Mouse (Mus musculus): ENCODE measurements around the gene Dnmt3a.

Gene Dnmt3a

DNA sequence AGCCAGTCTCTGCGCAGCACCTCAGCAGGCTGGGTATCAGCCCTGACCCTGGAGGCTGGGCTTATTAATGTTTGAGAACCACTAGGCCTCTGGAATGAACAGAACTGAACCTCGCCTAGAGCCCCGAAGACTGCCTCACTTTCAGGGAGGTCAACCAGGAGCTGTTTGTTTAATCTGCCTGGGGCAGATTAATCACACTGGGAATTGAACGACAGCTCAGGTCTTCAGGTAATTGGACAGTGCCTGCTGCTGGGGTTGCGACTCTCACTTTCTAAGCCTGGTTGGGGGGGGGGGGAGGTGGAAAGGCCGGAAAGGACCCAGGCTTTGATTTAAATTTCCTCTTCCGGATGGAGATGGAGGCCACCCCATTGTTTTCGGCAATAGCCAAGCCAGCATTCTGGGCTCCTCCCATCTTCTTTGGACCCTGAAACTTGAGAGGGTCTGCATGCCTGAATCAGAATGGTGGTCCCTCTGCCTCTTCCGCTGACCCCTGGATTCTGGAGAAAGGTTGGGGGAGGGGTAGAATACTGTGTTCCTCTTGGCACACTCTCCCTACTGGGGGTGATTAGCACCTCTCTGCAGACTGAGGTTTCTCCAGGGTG, 79.2 kb downstream of the Dnmt3a start:
- no peak for DNase-seq (ENCODE audit: low spot score)

GRCm38 (mm10) chr12:3886601-3887000, 80.8 kb downstream of the Dnmt3a start:
- DNase-seq (ENCODE audit: low spot score): no peak

- no peak for DNase-seq (ENCODE audit: low spot score)
These were observed 81.9 kb downstream of the Dnmt3a start for GRCm38 (mm10) chr12:3887515-3888325.

DNA sequence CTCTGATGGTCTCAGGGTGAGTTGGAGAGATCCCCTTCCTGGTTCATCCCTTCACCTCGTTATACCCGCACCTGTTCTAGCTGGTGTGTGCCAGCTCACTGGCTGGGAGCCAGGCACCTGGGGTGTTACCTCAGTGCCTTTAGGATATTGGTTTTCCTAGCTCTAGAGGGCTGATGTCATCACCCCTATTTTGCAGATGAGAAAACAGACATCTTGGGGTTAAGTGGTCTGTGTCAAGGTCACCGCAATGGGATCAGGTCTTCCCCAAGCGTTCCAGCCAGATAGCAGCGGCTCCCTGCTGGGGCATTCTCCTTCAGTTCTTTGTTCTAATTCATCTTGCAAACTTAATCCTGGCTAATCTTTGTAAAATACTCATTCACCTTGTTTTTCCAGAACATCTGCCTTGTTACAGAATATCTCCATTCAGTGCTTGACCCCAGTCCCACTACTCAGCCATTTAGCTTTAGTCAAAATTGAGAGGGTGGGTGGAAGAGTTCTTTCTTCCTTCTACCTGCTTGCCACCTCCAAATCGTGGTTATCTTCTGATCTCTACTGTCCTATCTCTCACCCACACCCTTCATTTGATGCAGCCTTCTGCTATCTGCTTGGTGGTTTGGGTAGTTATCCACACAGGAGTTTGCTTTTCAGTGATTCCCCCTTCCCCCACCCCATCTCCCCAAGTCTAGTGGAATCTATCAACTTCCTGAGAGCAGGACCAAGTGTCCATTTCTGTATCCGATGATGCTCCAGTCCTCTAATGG, 84.2 kb downstream of the Dnmt3a start:
- DNase-seq (ENCODE audit: low spot score): no peak

DNA sequence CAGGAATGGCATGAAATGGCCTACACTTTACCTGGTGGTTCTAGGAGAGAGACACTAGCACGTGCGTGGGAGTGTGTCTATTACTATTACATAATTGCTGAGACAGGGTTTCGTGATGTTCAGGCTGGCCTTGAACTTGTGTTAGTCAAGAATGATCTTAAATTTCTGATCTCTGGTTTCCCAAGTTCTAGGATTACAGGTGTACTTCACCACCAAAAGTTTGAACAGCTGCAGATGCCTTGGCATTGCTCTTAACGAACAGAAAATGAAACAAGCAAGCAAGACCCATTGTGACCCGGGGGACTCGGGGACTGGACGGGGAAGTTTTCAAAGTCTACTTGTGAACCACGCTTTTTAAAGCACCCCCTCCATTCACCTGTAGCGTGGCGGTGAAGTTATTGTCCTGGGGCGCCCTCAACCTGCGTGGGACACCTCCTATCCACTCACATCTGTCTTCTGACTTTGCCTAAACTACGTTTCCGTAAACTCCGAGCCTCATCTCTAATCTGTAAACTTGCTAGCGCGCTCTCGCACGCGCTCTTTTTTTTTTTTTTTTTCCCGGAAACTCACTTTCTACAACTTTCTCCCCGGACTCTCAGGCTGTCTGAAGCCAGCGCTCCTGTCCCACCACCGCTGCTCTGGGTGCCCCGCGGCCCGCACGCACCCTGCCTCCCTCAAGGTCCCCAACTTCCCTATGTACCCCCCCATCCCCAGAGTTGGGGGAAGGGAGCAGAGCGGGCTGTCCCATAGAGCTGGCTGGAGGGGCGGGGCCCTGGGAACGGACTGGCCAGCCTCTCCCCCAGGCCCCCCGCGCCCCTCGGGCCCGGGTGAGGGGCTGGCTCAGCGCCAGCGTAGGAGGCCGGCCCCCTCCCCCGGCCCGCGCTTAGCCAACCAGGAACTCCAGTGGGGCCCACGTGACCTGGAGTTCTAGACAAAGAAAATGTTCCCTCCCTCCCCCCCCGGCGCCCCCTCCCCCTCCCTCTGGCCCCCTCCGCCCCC, 85.2 kb downstream of the Dnmt3a start:
- DNase-seq (ENCODE audit: low spot score): peak; percentile 36

DNA sequence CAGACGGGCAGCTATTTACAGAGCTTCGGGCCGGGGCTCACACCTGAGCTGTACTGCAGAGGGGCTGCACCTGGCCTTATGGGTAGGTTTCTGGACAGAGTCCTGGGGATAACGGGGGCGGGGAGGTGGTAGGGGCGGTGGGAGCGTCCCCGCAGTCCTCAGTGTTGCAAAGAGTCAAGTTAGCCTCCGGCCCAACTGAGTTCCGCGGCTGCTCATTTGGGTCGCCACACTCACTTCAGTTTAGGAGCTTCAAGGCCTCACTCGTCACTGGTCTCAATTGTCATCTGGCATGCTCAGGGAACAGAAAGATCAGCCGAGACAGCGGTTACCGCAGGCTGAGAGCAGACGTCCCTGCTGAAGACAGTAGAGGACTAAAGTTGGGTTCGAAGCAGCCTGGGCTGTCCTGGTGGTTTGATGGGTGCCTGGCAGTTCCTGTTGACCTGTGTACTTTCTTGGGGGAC, 86.0 kb downstream of the Dnmt3a start:
- DNase-seq (ENCODE audit: low spot score): peak; percentile 37

- no peak for DNase-seq (ENCODE audit: low spot score)
These were observed 86.6 kb downstream of the Dnmt3a start for GRCm38 (mm10) chr12:3892240-3893059.

DNA sequence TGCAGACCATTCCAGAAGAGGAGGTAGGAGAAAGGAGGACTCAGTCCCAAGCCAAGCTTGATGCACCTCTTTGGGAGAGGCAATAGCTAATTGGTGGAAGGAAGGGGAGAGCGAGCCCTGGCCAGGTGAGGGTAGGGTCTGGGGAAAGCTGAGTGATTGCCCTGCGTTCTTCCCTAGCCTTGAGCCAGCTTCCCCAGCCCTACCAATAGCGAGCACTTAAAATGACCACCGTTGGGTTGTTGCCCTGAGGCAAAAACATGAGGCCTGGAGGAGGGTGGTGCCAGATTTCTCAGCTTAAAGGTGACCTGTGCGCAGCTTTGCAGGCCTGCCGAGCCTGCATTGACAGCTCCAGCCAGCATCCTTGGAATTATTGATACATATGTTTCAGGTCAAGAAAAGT, 87.5 kb downstream of the Dnmt3a start:
- no peak for DNase-seq (ENCODE audit: low spot score)

DNA sequence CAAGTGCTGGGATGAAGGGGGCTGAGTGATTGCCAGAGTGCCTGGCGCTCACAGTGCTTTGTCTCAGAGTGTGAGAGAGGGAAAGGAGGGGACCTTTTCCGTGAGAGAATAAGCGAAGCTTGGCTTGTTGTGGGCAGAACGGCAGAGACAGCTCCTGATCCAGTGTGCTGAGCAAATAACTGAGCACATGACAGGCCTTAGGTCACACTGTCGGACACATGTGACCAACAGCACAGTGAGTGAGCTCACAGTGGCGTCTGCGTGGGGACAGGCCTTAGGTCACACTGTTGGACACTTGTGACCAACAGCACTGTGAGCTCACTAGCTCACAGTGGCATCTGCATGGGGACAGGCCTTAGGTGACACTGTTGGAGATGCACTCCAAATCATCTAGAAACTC, 88.7 kb downstream of the Dnmt3a start:
- DNase-seq (ENCODE audit: low spot score): no peak

DNA sequence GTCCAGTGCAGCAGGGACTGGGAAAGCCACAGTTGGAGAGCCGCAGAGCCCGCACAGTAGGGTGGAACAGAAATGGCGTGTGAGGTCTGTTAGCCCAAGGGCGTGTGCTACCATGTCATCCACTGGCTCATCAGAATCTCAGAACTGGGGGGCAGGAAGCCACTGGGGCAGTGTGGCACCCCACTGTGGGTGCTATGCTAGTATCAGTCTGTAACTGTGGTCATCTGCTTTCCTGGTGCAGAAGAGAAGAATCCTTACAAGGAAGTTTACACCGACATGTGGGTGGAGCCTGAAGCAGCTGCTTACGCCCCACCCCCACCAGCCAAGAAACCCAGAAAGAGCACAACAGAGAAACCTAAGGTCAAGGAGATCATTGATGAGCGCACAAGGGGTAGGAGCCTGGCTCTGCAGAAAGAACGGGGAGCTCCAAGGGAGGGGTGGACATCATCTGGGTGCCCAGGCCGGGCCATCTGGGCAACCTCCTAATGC, 91.3 kb downstream of the Dnmt3a start:
- no peak for DNase-seq (ENCODE audit: low spot score)

GRCm38 (mm10) chr12:3898811-3899210, 93.0 kb downstream of the Dnmt3a start:
- DNase-seq (ENCODE audit: low spot score): no peak

DNA sequence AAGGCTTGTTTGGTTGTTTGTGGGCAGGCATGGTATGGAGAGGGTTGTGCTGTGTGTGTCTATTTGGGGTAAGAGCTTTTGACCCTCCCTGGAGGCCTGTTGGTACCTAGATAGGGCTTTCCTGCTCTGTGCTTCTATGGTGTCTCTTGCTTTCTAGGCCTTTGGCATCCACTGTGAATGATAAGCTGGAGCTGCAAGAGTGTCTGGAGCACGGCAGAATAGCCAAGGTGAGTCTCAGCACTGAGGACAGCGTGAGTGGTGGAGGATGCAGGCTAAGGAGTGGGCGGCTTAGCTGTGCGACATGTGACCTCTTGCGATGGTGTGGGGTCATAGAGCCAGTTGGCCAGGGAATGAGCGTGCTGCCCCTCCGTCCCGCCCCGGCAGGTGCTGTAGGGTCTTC, 99.6 kb downstream of the Dnmt3a start:
- DNase-seq (ENCODE audit: low spot score): no peak

- no peak for DNase-seq (ENCODE audit: low spot score)
These were observed 100.5 kb downstream of the Dnmt3a start for GRCm38 (mm10) chr12:3906308-3906707.

DNA sequence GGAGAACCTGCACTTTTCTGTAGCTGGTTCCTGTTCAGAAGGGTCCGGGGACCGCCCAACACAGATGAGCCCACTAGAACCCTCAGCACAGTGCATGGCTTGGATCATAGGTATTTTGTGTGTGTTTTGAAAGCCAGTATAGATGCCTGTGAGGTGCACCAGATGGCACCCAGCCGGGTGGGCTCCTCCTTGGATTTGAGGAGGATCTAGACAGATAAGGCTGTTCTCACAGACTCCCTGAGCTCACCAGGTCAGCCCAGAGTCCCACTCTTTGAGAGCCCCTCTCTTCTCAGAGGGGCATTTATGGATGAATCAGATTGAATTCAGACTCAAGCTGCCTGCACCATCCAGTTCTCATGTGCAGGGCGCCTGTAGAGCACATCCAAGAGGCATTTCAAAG, 101.2 kb downstream of the Dnmt3a start:
- DNase-seq (ENCODE audit: low spot score): no peak

DNA sequence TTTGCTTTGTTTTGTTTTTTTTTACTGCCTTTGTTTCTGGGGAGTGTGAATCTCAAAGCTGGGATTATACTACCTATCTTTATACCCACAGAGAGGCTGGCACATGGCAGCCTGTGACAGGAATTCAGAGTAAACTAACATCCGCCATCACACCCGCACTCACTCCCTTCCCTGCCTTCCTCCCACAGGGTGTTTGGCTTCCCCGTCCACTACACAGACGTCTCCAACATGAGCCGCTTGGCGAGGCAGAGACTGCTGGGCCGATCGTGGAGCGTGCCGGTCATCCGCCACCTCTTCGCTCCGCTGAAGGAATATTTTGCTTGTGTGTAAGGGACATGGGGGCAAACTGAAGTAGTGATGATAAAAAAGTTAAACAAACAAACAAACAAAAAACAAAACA, 101.6 kb downstream of the Dnmt3a start:
- no peak for DNase-seq (ENCODE audit: low spot score)

DNA sequence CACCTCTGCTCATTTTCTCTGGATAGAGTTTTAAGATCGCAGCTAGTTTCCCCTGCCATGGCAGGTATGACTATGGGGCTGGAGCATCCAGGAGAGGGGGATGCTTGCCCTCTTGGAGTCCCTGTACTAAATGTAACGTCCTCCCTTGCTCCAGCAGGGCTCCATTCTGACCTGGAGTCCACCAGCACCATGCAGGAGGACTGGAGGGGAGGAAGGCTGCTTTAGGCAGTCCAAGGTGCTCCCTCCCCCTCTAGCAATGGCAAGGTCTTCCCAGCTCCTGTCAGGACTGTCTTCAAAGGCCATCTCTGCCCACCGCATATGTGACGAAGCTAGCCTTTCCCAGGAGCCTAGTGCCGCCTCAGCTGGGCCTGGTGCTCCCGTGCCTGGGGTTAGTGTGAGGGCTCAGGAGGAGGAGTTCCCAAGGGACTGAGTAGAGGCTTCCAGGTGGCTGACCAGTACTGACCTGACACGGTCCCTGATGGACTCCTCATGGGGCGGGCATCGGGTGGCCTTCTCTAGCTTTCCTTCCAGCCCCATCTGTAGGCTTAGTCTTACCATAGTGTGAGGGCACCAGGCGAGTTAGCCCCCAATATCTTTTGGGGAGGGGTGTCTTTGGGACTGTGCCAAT, 104.8 kb downstream of the Dnmt3a start:
- DNase-seq (ENCODE audit: low spot score): no peak

GRCm38 (mm10) chr12:3911831-3912348, 106.1 kb downstream of the Dnmt3a start:
- no peak for DNase-seq (ENCODE audit: low spot score)

GRCm38 (mm10) chr12:3915852-3916251, 110.0 kb downstream of the Dnmt3a start:
- DNase-seq (ENCODE audit: low spot score): no peak

GRCm38 (mm10) chr12:3917668-3918341, 112.0 kb downstream of the Dnmt3a start:
- DNase-seq (ENCODE audit: low spot score): no peak

Data from c-Kit-positive CD71-positive TER-119-positive erythroid progenitor cells, embryonic 14.5 days (primary cell).